Comparison of ENCODE assay signal across 10 mouse cellular contexts in the genomic region with DNA sequence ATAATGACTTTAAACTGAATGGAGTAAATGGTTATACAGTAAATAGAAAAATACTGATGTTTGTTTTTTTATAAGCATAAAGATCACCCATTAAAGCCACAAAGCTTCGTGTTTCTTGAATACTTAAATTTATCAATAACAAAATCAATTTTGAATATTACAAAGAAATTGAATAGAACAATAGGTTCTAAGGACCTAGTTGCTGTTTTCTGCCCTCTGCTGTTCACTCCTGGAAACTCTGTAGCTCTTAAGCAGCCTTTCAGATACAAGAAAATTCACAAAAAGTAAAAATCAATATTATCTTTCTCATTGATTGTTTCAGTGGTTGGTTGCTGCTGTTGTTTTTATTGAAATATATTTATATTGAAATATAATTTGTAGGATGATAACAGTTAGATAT. TPM values are rescaled to one million over a fixed set of nuclear protein-coding genes. Genes with fewer than 3 reads are reported as not detected.
DNase-seq lines count a peak whose midpoint lies in the region; ATAC-seq lines count a peak whose summit lies in the region.
"Had no signal": no experiment of that assay in that cellular context is flagged by ENCODE, and none has a peak within 500 bp of the region (broad histone marks: within the 10 kb centered on the region; RNA-seq: fewer than 3 reads in every experiment).

No protein-coding gene starts in this region.

- DNase-seq in hindbrain, embryonic 11.5 days (ENCODE audit: low spot score) = peak; percentile 48
- peak; percentile 85 for DNase-seq in midbrain, embryonic 14.5 days
- no peak for DNase-seq in midbrain, embryonic 10.5 days (ENCODE audit: low spot score)
- peak; percentile 5 for DNase-seq in R1 (ENCODE audit: low read depth, low spot score)
- peak; percentile 33 for DNase-seq in embryonic facial prominence, embryonic 14.5 days (ENCODE audit: low spot score)
- no peak for DNase-seq in lung, adult 18-20 months

- no peak overlapping the region for H3K4me3 ChIP-seq in hindbrain, embryonic 11.5 days (ENCODE audit: low read depth, low read length)
- no peak overlapping the region for H3K4me3 ChIP-seq in hindbrain, embryonic 12.5 days
- H3K4me3 ChIP-seq in midbrain, embryonic 14.5 days (replicated peaks; ENCODE audit: low read depth, low read length) = no peak overlapping the region
- H3K4me3 ChIP-seq in midbrain, embryonic 10.5 days = no peak overlapping the region
- H3K4me3 ChIP-seq in embryonic facial prominence, embryonic 14.5 days (ENCODE audit: low read depth, low read length) = no peak overlapping the region

- no peaks in the 10 kb centered on the region for H3K36me3 ChIP-seq in hindbrain, embryonic 11.5 days (ENCODE audit: control insufficient read depth, insufficient read depth, low read length)
- H3K36me3 ChIP-seq in hindbrain, embryonic 12.5 days = no peaks in the 10 kb centered on the region
- H3K36me3 ChIP-seq in midbrain, embryonic 14.5 days (ENCODE audit: control insufficient read depth, insufficient read depth, low read length) = no peaks in the 10 kb centered on the region
- no peaks in the 10 kb centered on the region for H3K36me3 ChIP-seq in midbrain, embryonic 10.5 days
- H3K36me3 ChIP-seq in embryonic facial prominence, embryonic 14.5 days (ENCODE audit: control insufficient read depth, insufficient read depth, low read length) = no peaks in the 10 kb centered on the region

- no peaks in the 10 kb centered on the region for H3K27me3 ChIP-seq in hindbrain, embryonic 11.5 days (ENCODE audit: control insufficient read depth, insufficient read depth, low read length)
- H3K27me3 ChIP-seq in hindbrain, embryonic 12.5 days = no peaks in the 10 kb centered on the region
- H3K27me3 ChIP-seq in midbrain, embryonic 14.5 days (ENCODE audit: control insufficient read depth, insufficient read depth, low read length) = no peaks in the 10 kb centered on the region
- H3K27me3 ChIP-seq in midbrain, embryonic 10.5 days (ENCODE audit: low read depth, poor library complexity, severe bottlenecking) = peaks cover 24% of the 10 kb centered on the region
- peaks cover 22% of the 10 kb centered on the region for H3K27me3 ChIP-seq in embryonic facial prominence, embryonic 14.5 days (replicated peaks; ENCODE audit: control insufficient read depth, insufficient read depth, low read length)

- no peak overlapping the region for H3K27ac ChIP-seq in hindbrain, embryonic 11.5 days (ENCODE audit: low read depth, low read length)
- no peak overlapping the region for H3K27ac ChIP-seq in hindbrain, embryonic 12.5 days
- no peak overlapping the region for H3K27ac ChIP-seq in midbrain, embryonic 14.5 days (replicated peaks; ENCODE audit: low read depth, low read length)
- no peak overlapping the region for H3K27ac ChIP-seq in midbrain, embryonic 10.5 days (replicated peaks)
- H3K27ac ChIP-seq in embryonic facial prominence, embryonic 14.5 days (replicated peaks; ENCODE audit: low read depth, low read length) = no peak overlapping the region

- no peaks in the 10 kb centered on the region for H3K4me1 ChIP-seq in hindbrain, embryonic 11.5 days (replicated peaks; ENCODE audit: control insufficient read depth, insufficient read depth, low read length)
- peaks cover under 1% of the 10 kb centered on the region for H3K4me1 ChIP-seq in hindbrain, embryonic 12.5 days
- peaks cover 4% of the 10 kb centered on the region; the same call in 1 of the 2 replicates for H3K4me1 ChIP-seq in midbrain, embryonic 14.5 days (ENCODE audit: control insufficient read depth, insufficient read depth, low read length)
- H3K4me1 ChIP-seq in midbrain, embryonic 10.5 days = peaks cover 25% of the 10 kb centered on the region
- peaks cover 16% of the 10 kb centered on the region; the same call in 1 of the 2 replicates for H3K4me1 ChIP-seq in embryonic facial prominence, embryonic 14.5 days (ENCODE audit: control insufficient read depth, insufficient read depth, low read length)

- no peak overlapping the region for H3K4me2 ChIP-seq in hindbrain, embryonic 11.5 days (replicated peaks; ENCODE audit: low read depth, low read length)
- H3K4me2 ChIP-seq in hindbrain, embryonic 12.5 days (replicated peaks) = no peak overlapping the region
- H3K4me2 ChIP-seq in midbrain, embryonic 14.5 days (ENCODE audit: low read length) = no peak overlapping the region
- H3K4me2 ChIP-seq in embryonic facial prominence, embryonic 14.5 days (ENCODE audit: low read depth, low read length) = no peak overlapping the region

- whole genome bisulfite sequencing in hindbrain, embryonic 11.5 days = 12% methylated on average over 1 of the region's 1 CpGs
- 14% methylated on average over 1 of the region's 1 CpGs for WGBS in hindbrain, embryonic 12.5 days
- 7% methylated on average over 1 of the region's 1 CpGs for WGBS in midbrain, embryonic 14.5 days
- 18% methylated on average over 1 of the region's 1 CpGs for WGBS in midbrain, embryonic 10.5 days
- WGBS in embryonic facial prominence, embryonic 14.5 days = 12% methylated on average over 1 of the region's 1 CpGs

- no peak for ATAC-seq in hindbrain, embryonic 11.5 days (ENCODE audit: low FRiP score)
- no peak for ATAC-seq in hindbrain, embryonic 12.5 days (ENCODE audit: low FRiP score)
- ATAC-seq in midbrain, embryonic 14.5 days (ENCODE audit: low FRiP score, low TSS enrichment) = no peak
- ATAC-seq in embryonic facial prominence, embryonic 14.5 days (ENCODE audit: low read depth) = no peak
- ATAC-seq in monocyte, adult 5-6 weeks (replicated peaks; ENCODE audit: insufficient number of reproducible peaks, low FRiP score, low TSS enrichment, poor library complexity, severe bottlenecking) = no peak
- ATAC-seq: forebrain, embryonic 16.5 days had no signal

- no peaks in the 10 kb centered on the region for H3K9me3 ChIP-seq in hindbrain, embryonic 11.5 days (ENCODE audit: control insufficient read depth, low read length)
- H3K9me3 ChIP-seq in hindbrain, embryonic 12.5 days (replicated peaks) = no peaks in the 10 kb centered on the region
- no peaks in the 10 kb centered on the region for H3K9me3 ChIP-seq in midbrain, embryonic 14.5 days (ENCODE audit: control insufficient read depth, low read length)
- no peaks in the 10 kb centered on the region for H3K9me3 ChIP-seq in midbrain, embryonic 10.5 days (replicated peaks)
- no peaks in the 10 kb centered on the region for H3K9me3 ChIP-seq in embryonic facial prominence, embryonic 14.5 days (ENCODE audit: control insufficient read depth, low read length)

- no peak overlapping the region for H3K9ac ChIP-seq in hindbrain, embryonic 11.5 days (ENCODE audit: low read depth, low read length)
- no peak overlapping the region for H3K9ac ChIP-seq in hindbrain, embryonic 12.5 days
- H3K9ac ChIP-seq in midbrain, embryonic 14.5 days (replicated peaks; ENCODE audit: low read length) = no peak overlapping the region
- H3K9ac ChIP-seq in embryonic facial prominence, embryonic 14.5 days (ENCODE audit: low read depth, low read length) = no peak overlapping the region

RNA-seq across cellular contexts. Expression of a gene that starts 2.7 kb away (rescaled TPM):
- 20.7 and 37.2 TPM in 2 replicates for polyA plus RNA-seq in hindbrain, embryonic 11.5 days (2014; fragmentation: Nextera tagmentation; extraction: Ambion mirVana)
- 55.7 and 62.4 TPM in 2 replicates for polyA plus RNA-seq in hindbrain, embryonic 12.5 days (2016; fragmentation: Nextera tagmentation; extraction: Ambion mirVana)
- polyA plus RNA-seq in midbrain, embryonic 14.5 days (2014; fragmentation: Nextera tagmentation; extraction: Ambion mirVana) = 179 and 191 TPM in 2 replicates
- 2.2 and 7.3 TPM in 2 replicates for polyA plus RNA-seq in midbrain, embryonic 10.5 days (2016; fragmentation: Nextera tagmentation; extraction: Ambion mirVana)
- polyA plus RNA-seq in embryonic facial prominence, embryonic 14.5 days (2014; fragmentation: Nextera tagmentation; extraction: Ambion mirVana) = 3.6 and 3.9 TPM in 2 replicates
- 0.58 TPM in 1 of 3 replicates, not detected in the others for total RNA-seq in monocyte, adult 5-6 weeks (2017)
- total RNA-seq: neutrophil, adult 5-6 weeks had no signal

Comparison
In these comparisons a context has a peak if more than half of its experiments do, and no peak if none do; other contexts are left out.
1. DNase-seq: peak in hindbrain, embryonic 11.5 days (single experiment), midbrain, embryonic 14.5 days (single experiment), R1 (single experiment) and embryonic facial prominence, embryonic 14.5 days (single experiment); none in midbrain, embryonic 10.5 days (single experiment) and lung, adult 18-20 months (0 of 2).